Mouse (Mus musculus) WW6 (cell line): ENCODE measurements at regions not wholly inside any gene's neighbourhood (a gene's known extent, or its start where the extent isn't known, plus 50 kb on each side); places are given as distances from the start of the nearest gene placed in this dataset.
"Not testable (repeated sequence)": the region's sequence is repeated elsewhere in the genome, so short reads cannot be mapped to it uniquely, and the experiment has no call there.

Experiments
- DNase-seq: peaks from one replicate; pipeline ENCODE4 v3.0.0-alpha.2; 2013; ENCODE audit warnings: low read depth, low spot score

GRCm38 (mm10) chr14:45806726-45807280, 148.9 kb upstream of the Ddhd1 start:
- no peak for DNase-seq

- no peak for DNase-seq
Measured at GRCm38 (mm10) chr14:45807767-45808166, 149.8 kb upstream of the Ddhd1 start.

- no peak for DNase-seq
Measured at GRCm38 (mm10) chr14:45809491-45809890, 151.5 kb upstream of the Ddhd1 start.

- no peak for DNase-seq
Measured at GRCm38 (mm10) chr14:45810101-45810500, 152.2 kb upstream of the Ddhd1 start.

GRCm38 (mm10) chr14:45810630-45811029, 152.7 kb upstream of the Ddhd1 start:
- no peak for DNase-seq

GRCm38 (mm10) chr14:45815598-45815997, 157.7 kb upstream of the Ddhd1 start:
- no peak for DNase-seq

- DNase-seq: not testable (repeated sequence)
Measured at GRCm38 (mm10) chr14:45816611-45817010, 158.7 kb upstream of the Ddhd1 start.

- no peak for DNase-seq
Measured at GRCm38 (mm10) chr14:45817756-45818155, 159.8 kb upstream of the Ddhd1 start.

GRCm38 (mm10) chr14:45824601-45825000, 166.7 kb upstream of the Ddhd1 start:
- no peak for DNase-seq

- DNase-seq: no peak
Measured at GRCm38 (mm10) chr14:45826023-45826422, 168.1 kb upstream of the Ddhd1 start.

GRCm38 (mm10) chr14:45827096-45827495, 169.2 kb upstream of the Ddhd1 start:
- no peak for DNase-seq

GRCm38 (mm10) chr14:45830457-45830856, 172.5 kb upstream of the Ddhd1 start:
- DNase-seq: no peak

- DNase-seq: no peak
Measured at GRCm38 (mm10) chr14:45837039-45837438, 179.1 kb upstream of the Ddhd1 start.

GRCm38 (mm10) chr14:45843829-45844228, 185.9 kb upstream of the Ddhd1 start:
- no peak for DNase-seq

GRCm38 (mm10) chr14:45850588-45850987, 192.6 kb upstream of the Ddhd1 start:
- DNase-seq: no peak

- DNase-seq: peak; percentile 26
Measured at GRCm38 (mm10) chr14:45878428-45878827, 220.5 kb upstream of the Ddhd1 start.

GRCm38 (mm10) chr14:45920783-45921182, 262.8 kb upstream of the Ddhd1 start:
- DNase-seq: no peak

GRCm38 (mm10) chr14:45943581-45943980, 285.6 kb upstream of the Ddhd1 start:
- DNase-seq: no peak

GRCm38 (mm10) chr14:45944101-45944500, 286.2 kb upstream of the Ddhd1 start:
- no peak for DNase-seq

GRCm38 (mm10) chr14:45944506-45944905, 286.6 kb upstream of the Ddhd1 start:
- DNase-seq: no peak

GRCm38 (mm10) chr14:45956624-45957023, 298.7 kb upstream of the Ddhd1 start:
- no peak for DNase-seq

GRCm38 (mm10) chr14:45962474-45962873, 304.5 kb upstream of the Ddhd1 start:
- no peak for DNase-seq

GRCm38 (mm10) chr14:45964043-45964442, 306.1 kb upstream of the Ddhd1 start:
- no peak for DNase-seq

GRCm38 (mm10) chr14:45983206-45983857, 325.4 kb upstream of the Ddhd1 start:
- no peak for DNase-seq
